Mouse (Mus musculus): ENCODE measurements around the gene Setd5.

Gene Setd5

DNA sequence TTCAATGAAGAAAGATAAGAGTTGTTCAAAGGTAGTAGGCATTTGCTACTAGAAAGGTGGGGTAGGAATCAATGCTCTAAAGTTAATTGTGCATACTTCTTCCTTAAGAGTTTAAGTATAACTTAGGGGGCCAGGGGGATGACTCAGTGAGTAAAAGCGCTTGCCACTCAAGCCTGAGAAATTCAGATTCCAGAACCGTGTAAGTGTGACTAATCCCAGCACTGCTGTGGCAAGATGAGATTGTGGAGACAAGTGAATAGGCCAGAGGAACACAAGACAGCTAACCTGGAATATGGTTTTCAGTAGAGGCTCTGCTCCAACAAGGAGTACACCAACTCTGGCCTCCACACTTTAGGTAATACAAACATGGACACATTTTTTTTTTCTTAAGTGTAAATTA is 56.2 kb downstream of the Setd5 start:
- no peak for DNase-seq (ENCODE audit: extremely low read depth, low read depth)

- DNase-seq (ENCODE audit: extremely low read depth, low read depth) = no peak
Observed at GRCm38 (mm10) chr6:113141389-113142094, 64.4 kb downstream of the Setd5 start.

DNA sequence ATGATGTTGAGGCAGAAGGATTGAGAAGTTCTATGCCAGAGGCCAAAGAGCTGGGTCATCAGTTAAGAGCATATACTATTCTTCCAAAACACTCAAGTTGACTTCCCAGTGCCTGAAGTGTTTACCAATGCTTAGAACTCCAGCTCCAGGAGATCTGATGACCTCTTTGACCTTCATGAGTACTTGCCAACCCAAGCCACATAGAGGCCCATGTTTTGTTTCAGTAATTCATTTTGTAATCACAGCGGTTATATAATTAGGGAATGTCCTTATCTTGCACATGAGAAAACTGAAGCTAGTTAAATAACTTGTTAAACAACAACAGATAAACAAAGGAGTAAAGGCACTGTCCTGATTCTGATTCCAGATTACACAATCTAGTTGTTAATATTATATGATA is 67.6 kb downstream of the Setd5 start:
- DNase-seq (ENCODE audit: extremely low read depth, low read depth) = no peak

DNA sequence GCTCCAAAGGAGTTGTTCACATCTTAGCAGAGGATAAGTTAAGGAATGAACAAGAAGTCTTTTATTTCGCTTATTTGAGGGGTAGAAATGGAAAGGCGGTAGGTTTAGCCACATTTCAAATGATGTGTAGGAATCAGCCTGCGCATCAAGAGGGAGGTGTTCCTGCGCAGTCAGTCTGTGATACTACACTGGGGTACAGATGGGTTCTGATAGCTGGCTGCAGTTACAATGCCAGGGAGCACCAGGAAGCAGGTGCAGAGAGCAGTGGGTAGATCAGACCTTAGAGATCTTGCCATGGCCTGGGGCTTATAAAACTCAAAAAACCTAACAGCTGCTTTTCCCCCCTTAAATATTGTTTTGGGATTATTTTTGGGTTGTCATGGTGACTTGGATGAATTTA is 68.1 kb downstream of the Setd5 start:
- no peak for DNase-seq (ENCODE audit: extremely low read depth, low read depth)

DNA sequence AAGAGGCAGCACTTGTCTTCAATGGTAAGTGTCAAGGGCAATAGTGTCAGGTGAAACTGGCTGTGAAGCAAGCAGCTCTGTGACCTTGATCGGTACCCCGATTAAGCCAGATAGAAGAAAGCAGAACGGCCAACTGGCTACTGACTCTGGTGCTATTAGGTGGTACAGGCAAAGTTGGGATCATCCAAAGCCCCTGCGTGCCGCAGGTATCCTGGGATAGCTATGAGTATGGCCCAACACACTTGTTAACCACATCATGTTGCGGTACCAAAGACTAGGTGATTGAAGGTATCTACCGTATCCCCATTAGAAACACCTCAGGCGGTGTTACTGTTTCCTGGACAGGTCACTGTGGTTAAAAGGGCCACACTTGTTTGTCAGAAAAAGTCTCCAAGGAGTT is 76.9 kb downstream of the Setd5 start:
- DNase-seq (ENCODE audit: extremely low read depth, low read depth) = no peak

GRCm38 (mm10) chr6:113154886-113155285 is 77.7 kb downstream of the Setd5 start:
- no peak for DNase-seq (ENCODE audit: extremely low read depth, low read depth)

GRCm38 (mm10) chr6:113156064-113156463 is 78.9 kb downstream of the Setd5 start:
- DNase-seq (ENCODE audit: extremely low read depth, low read depth) = no peak

GRCm38 (mm10) chr6:113160106-113160505 is 82.9 kb downstream of the Setd5 start:
- DNase-seq (ENCODE audit: extremely low read depth, low read depth) = no peak

DNA sequence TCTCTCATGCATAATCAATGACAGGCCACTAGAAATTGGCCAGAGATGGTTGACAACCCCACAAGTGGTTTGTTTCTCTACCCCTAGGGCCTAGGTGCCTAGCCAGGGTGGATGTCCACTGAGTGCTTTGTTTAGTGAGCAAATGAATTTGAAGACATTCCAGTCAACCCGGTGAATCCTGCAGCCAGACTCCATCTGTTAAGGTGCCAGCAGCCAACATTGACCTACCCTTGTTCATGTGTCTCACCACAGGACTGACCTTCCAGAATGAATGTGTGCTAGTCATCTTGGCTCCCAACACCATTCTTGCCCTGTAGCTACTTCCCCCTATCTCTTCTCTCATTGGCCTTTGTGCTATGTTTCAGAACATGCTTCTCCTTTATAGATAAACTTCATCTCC is 84.8 kb downstream of the Setd5 start:
- no peak for DNase-seq (ENCODE audit: extremely low read depth, low read depth)

DNA sequence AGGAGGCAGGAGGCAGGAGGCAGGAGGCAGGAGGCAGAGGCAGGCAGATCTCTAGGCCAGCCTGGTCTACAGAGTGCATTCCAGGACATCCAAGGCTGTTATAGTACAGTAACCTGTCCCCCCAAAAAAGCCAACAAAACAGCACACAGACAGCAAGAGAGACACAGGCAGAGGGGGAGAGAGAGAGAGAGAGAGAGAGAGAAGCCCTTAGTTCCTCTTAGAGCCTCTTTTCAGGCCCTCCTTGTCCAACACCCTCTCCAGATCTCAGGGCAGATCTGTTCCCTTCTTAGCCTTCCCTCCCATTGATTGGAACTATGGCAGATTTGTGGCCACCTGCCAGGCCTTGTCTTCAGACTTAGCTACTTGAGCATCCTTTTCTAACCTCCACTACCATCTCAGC is 86.3 kb downstream of the Setd5 start:
- DNase-seq (ENCODE audit: extremely low read depth, low read depth) = no peak

DNA sequence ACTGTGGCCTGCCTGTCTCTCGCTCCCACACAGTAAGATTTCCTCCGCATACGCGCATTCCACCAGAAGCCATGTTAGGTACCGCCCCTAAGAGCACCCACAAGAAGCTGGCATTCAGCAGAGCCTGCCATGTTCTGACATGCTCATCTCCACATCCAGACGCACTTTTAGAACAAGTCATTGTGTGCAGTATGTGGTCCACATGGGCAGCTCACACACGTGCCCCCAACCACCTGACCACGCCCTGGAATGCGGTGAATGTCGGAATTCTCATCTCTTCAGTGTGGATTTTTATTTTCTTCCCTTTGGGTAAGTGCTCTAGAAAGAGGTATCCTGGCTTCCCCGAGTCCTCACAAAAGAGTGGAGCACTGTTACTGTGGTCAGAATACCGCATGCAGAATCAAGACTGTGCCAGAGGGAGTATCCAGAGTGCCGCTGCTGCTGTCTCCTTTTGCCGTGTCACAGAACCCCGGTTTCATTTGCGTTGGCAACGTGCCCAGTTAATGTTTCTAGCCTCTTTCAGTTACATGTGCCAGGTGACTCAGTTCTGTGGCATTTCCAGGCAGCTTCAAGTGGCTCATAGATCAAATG is 89.6 kb downstream of the Setd5 start:
- DNase-seq (ENCODE audit: extremely low read depth, low read depth) = peak; percentile 25

- no peak for DNase-seq (ENCODE audit: extremely low read depth, low read depth)
Observed at GRCm38 (mm10) chr6:113168316-113168975, 91.3 kb downstream of the Setd5 start.

DNA sequence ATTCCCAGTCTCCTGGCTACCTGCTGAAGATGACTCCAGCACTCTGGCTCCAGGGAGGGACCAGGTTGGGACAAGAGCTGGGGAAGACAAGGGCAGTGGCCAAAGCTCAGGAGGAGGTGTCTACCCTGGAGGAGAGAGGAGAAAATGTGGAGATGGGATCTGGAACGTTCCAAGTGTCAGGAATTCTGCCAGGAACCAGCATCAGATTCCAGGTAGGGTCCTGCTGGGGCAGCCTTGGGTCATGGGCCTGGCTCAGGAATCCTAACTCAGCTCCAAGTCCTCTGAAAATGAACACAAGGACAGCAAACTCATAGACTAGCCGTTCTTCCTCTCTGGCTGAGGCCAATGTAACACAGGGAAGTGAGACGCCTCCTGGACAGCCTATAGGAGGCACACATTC is 92.7 kb downstream of the Setd5 start:
- no peak for DNase-seq (ENCODE audit: extremely low read depth, low read depth)

GRCm38 (mm10) chr6:113170651-113171050 is 93.5 kb downstream of the Setd5 start:
- no peak for DNase-seq (ENCODE audit: extremely low read depth, low read depth)

- no peak for DNase-seq (ENCODE audit: extremely low read depth, low read depth)
Observed at GRCm38 (mm10) chr6:113172011-113172410, 94.8 kb downstream of the Setd5 start.

DNA sequence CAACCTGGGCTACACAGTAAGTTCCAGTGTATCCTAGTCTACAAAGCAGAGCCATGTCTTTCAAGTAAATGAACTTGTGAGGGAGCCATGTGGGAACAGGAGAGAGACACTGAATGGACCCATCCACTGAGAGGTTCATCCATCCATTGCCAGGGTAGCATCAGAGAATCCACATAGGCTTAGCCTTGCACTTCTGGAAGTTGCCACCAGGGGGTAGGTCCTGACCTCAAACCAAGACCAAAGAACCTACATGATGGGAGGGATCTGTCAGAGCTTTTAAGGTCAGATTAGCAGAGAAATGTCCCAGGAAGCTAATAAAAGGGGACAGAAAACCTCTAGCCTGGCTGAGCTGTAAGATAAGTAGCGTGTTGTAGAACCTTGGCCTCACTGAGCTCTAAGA is 95.4 kb downstream of the Setd5 start:
- DNase-seq (ENCODE audit: extremely low read depth, low read depth) = peak; percentile 64

GRCm38 (mm10) chr6:113175469-113175868 is 98.3 kb downstream of the Setd5 start:
- no peak for DNase-seq (ENCODE audit: extremely low read depth, low read depth)

DNA sequence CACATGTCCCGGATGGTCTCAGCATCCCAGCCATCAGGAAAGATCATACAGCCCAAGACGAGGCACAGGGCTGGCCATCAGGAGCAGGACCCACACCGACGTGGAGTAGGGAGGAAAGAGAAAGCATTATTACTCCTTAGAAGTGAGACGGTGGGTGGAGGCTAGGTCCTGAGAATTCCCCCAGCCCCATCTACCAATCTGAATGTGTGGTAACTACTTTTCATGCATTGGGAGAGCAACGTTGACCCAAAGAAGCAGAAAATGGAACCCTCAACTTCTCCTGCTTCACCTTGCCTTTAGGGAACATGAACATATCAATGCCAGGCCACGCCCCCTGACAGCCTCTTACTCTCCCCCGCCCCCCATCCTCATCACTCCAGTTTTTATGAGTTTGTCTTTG is 99.4 kb downstream of the Setd5 start:
- no peak for DNase-seq (ENCODE audit: extremely low read depth, low read depth)

DNA sequence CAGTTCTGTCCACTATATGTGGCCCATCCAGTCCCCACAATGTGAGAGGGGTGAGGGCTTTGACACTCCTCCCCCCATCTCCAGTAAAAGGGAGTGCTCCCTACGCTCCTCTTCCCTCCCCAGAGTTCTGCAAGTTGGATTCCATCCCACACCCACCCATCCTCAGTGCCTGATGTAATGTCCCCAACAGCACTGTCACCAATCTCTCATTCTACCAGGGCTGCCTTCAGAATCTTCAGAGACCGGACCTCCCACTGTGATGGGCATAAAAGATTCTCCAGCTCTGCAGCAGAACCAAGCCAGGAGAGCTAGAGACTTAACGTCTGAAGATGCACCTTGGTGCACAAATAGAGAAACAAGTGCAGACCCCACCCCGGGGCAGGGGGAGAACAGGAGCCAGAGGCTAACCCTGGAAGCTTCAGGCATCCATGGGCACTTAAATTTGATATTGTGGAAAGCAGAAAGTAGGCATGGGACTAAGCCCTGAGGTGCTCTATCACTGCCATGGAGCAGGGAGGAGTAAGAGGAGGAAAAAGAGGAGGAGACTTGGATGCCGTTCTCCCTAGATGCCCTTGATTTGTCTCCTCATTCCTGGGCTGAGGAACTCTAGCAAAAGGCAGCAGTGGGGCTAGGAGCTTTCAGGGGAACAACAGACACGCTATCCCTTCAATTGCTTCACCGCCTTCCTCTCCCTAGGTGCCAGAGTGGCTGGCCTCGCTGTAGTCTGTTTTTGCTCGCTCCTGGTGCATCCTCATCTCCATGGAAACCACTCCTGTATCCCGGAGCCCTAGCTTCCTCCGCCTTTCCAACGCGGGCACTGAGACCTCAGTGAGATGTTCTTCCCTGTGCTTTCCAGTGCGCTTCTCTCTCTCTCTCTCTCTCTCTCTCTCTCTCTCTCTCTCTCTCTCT is 101.4 kb downstream of the Setd5 start:
- DNase-seq (ENCODE audit: extremely low read depth, low read depth) = no peak

DNA sequence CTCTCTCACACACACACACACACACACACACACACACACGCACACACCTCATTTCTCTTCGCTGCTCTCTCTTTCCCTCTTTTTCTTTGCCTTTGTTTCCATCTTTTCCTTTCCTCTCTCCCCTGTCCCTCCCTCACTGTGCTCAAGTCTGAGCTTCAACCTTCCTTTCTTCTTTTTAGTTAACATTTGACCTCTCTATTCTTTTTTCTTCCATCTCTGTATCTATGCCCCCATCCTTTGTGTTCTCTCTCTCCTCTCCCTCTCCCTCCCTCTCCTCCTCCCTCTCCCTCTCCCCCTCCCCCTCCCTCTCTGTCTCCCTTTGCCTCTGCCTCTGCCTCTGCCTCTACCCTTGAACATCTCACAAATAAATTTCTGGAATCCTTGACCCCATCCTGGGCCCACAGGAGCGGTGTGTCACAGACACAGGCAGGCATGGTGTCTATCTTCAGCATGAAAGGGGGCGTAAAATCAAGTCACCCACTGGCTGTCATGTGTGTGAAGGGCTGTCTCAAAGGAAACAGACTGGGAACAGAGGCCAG is 102.1 kb downstream of the Setd5 start:
- no peak for DNase-seq (ENCODE audit: extremely low read depth, low read depth)

DNA sequence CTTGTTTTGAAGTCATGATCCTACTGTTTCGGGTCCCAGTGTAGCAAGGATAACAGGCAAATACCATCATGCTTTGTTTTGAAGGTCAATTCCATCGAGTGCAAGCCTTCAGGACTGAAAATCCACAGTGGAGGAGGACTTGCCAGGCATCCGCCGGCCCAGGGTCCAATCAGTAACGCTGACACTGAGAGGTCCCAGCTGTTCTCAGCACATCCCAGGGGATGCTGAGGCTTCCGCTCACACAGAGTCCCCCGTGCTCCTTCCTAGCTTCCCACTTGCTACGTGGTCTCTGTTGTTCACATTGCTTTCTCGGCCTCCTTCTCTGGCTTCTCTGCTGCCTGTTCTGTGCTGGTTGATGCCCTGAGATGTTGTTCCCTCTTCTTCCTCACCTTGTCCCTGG is 107.0 kb downstream of the Setd5 start:
- no peak for DNase-seq (ENCODE audit: extremely low read depth, low read depth)

Measured in MEL-GATA-1-ER (cell line).